Mouse (Mus musculus) stomach, embryonic 15.5 days (tissue): ENCODE results near the gene Txnrd3. TPM values are rescaled to one million over a fixed set of nuclear protein-coding genes. Genes with fewer than 3 reads are reported as not detected.

Source experiments
- ATAC-seq: fragments of 200-750 bp; cut with Nextera tagmentation; 2 replicates; pipeline ENCODE4 v1.8.0; 2017; ENCODE audit warnings: low read depth, moderate number of reproducible peaks, moderate TSS enrichment; ENCODE audit not compliant: insufficient read depth, low FRiP score
- H3K27ac ChIP-seq: fragments of 300-500 bp; sonication (generic); 2 replicates; pipeline ENCODE4 v1.5.1; 2015; ENCODE audit warnings: mild to moderate bottlenecking, inconsistent platforms
- H3K27me3 ChIP-seq: fragments of 300-500 bp; sonication (generic); replicated peaks from 2 replicates; pipeline ENCODE4 v1.6.1; 2015; ENCODE audit warnings: inconsistent platforms
- H3K36me3 ChIP-seq: fragments of 300-500 bp; sonication (generic); 2 replicates; pipeline ENCODE4 v1.6.1; 2015; ENCODE audit warnings: inconsistent platforms
- H3K4me1 ChIP-seq: fragments of 300-500 bp; sonication (generic); 2 replicates; pipeline ENCODE4 v1.6.1; 2015; ENCODE audit warnings: inconsistent platforms
- H3K4me2 ChIP-seq: fragments of 300-500 bp; sonication (generic); 2 replicates; pipeline ENCODE4 v1.6.1; 2015; ENCODE audit warnings: mild to moderate bottlenecking, inconsistent platforms
- H3K4me3 ChIP-seq: fragments of 300-500 bp; sonication (generic); replicated peaks from 2 replicates; pipeline ENCODE4 v1.5.1; 2015; ENCODE audit warnings: inconsistent platforms
- H3K9ac ChIP-seq: fragments of 300-500 bp; sonication (generic); 2 replicates; pipeline ENCODE4 v1.6.1; 2015; ENCODE audit warnings: inconsistent platforms
- H3K9me3 ChIP-seq: fragments of 300-500 bp; sonication (generic); 2 replicates; pipeline ENCODE4 v1.6.1; 2016; ENCODE audit warnings: inconsistent platforms
- WGBS: fragments of 180-500 bp; shearing (Covaris S2); methylation state at CpG from one replicate; pipeline ENCODE4 v1.1.7; 2015; 5-methylcytosine and 5-hydroxymethylcytosine counted together
- polyA plus RNA-seq: library from polyadenylated mRNA; unstranded; fragments of >200 nt; fragmentation: Nextera tagmentation; extraction: Ambion mirVana; gene quantifications from 2 replicates; pipeline ENCODE4 v1.2.1, GENCODE M21; 2015

The Txnrd3 gene
- polyA plus RNA-seq, 1 experiment from 2014 or later, result 9.6 TPM

GRCm38 (mm10) chr6:89679291-89679835 is 35.6 kb downstream of the Txnrd3 start:
- 16% methylated on average over 10 of the region's 10 CpGs for WGBS
- Histone ChIP-seq H3K4me3 (no peak overlapping the region), H3K4me2 (no peak overlapping the region), H3K9me3 (no peaks in the 10 kb centered on the region), H3K36me3 (no peaks in the 10 kb centered on the region), H3K4me1 (no peaks in the 10 kb centered on the region), H3K9ac (no peak overlapping the region), H3K27me3 (no peaks in the 10 kb centered on the region), H3K27ac (no peak overlapping the region)
- ATAC-seq, result peak; percentile 43

- Histone ChIP-seq H3K9ac (no peak overlapping the region), H3K27me3 (no peaks in the 10 kb centered on the region), H3K4me1 (no peaks in the 10 kb centered on the region), H3K4me3 (no peak overlapping the region), H3K4me2 (no peak overlapping the region), H3K9me3 (no peaks in the 10 kb centered on the region), H3K36me3 (no peaks in the 10 kb centered on the region), H3K27ac (no peak overlapping the region)
- ATAC-seq, result no peak
- 10% methylated on average over 8 of the region's 8 CpGs for WGBS
Measured at GRCm38 (mm10) chr6:89680155-89680554, 36.4 kb downstream of the Txnrd3 start.

GRCm38 (mm10) chr6:89684231-89684630 is 40.4 kb downstream of the Txnrd3 start:
- ATAC-seq, result no peak
- Histone ChIP-seq H3K27ac (no peak overlapping the region), H3K4me2 (no peak overlapping the region), H3K9me3 (no peaks in the 10 kb centered on the region), H3K4me1 (no peaks in the 10 kb centered on the region), H3K9ac (no peak overlapping the region), H3K4me3 (no peak overlapping the region), H3K36me3 (no peaks in the 10 kb centered on the region), H3K27me3 (no peaks in the 10 kb centered on the region)
- 53% methylated on average over 1 of the region's 1 CpGs for WGBS

GRCm38 (mm10) chr6:89687100-89687499 is 43.3 kb downstream of the Txnrd3 start:
- no peak for ATAC-seq

GRCm38 (mm10) chr6:89706624-89707023 is 62.8 kb downstream of the Txnrd3 start:
- 78% methylated on average over 2 of the region's 2 CpGs for WGBS
- H3K4me1 ChIP-seq, result no peaks in the 10 kb centered on the region
- H3K4me3 ChIP-seq, result no peak overlapping the region
- H3K4me2 ChIP-seq, result no peak overlapping the region
- H3K27me3 ChIP-seq, result no peaks in the 10 kb centered on the region
- no peaks in the 10 kb centered on the region for H3K36me3 ChIP-seq
- H3K27ac ChIP-seq, result no peak overlapping the region
- no peak for ATAC-seq
- H3K9ac ChIP-seq, result no peak overlapping the region
- no peaks in the 10 kb centered on the region for H3K9me3 ChIP-seq

More at GRCm38 (mm10) chr6:89687100-89687499, 43.3 kb downstream of the Txnrd3 start:
- Histone ChIP-seq H3K27ac (no peak overlapping the region), H3K4me3 (no peak overlapping the region), H3K4me2 (no peak overlapping the region), H3K4me1 (no peaks in the 10 kb centered on the region), H3K27me3 (no peaks in the 10 kb centered on the region), H3K36me3 (no peaks in the 10 kb centered on the region), H3K9me3 (no peaks in the 10 kb centered on the region), H3K9ac (no peak overlapping the region)
- 84% methylated on average over 1 of the region's 1 CpGs for WGBS

- Histone ChIP-seq H3K4me3 (no peak within 1 kb of the TSS), H3K36me3 (no peaks in the 10 kb centered on the region), H3K4me2 (no peak within 1 kb of the TSS), H3K27ac (no peak within 1 kb of the TSS), H3K9ac (no peak within 1 kb of the TSS), H3K9me3 (no peaks in the 10 kb centered on the region), H3K4me1 (no peaks in the 10 kb centered on the region), H3K27me3 (no peaks in the 10 kb centered on the region)
- ATAC-seq, result no peak
- 74% methylated on average over 4 of the region's 4 CpGs for WGBS
Measured at GRCm38 (mm10) chr6:89707240-89707639, 63.5 kb downstream of the Txnrd3 start, which contains the start of gene Vmn1r40. TSS of gene Vmn1r40 (plus strand) at chr6:89707540.

- Histone ChIP-seq H3K4me1 (no peaks in the 10 kb centered on the region), H3K9me3 (no peaks in the 10 kb centered on the region), H3K4me3 (no peak overlapping the region), H3K27ac (no peak overlapping the region), H3K36me3 (no peaks in the 10 kb centered on the region), H3K9ac (no peak overlapping the region), H3K4me2 (no peak overlapping the region), H3K27me3 (no peaks in the 10 kb centered on the region)
- ATAC-seq, result no peak
Measured at GRCm38 (mm10) chr6:89718051-89718450, 74.3 kb downstream of the Txnrd3 start.

Other genes with a start within 250 kb of the Txnrd3 start
- 42.7 and 44.0 TPM in 2 replicates for gene Chchd6, start 48.3 kb upstream of the Txnrd3 start, polyA plus RNA-seq
- gene Vmn1r40, start 63.6 kb downstream of the Txnrd3 start, polyA plus RNA-seq, result not detected in 2 replicates
- not detected in 2 replicates for gene Vmn1r41, start 96.8 kb downstream of the Txnrd3 start, polyA plus RNA-seq
- not detected in 2 replicates for gene Vmn1r42, start 232.4 kb downstream of the Txnrd3 start, polyA plus RNA-seq
- 0.01 TPM in 2 replicates for gene Vmn1r43, start 232.4 kb downstream of the Txnrd3 start, polyA plus RNA-seq
- not detected in 2 replicates for gene Vmn1r44, start 239.7 kb downstream of the Txnrd3 start, polyA plus RNA-seq